Comparison of ENCODE assay signal across 9 mouse cellular contexts in the genomic region with DNA sequence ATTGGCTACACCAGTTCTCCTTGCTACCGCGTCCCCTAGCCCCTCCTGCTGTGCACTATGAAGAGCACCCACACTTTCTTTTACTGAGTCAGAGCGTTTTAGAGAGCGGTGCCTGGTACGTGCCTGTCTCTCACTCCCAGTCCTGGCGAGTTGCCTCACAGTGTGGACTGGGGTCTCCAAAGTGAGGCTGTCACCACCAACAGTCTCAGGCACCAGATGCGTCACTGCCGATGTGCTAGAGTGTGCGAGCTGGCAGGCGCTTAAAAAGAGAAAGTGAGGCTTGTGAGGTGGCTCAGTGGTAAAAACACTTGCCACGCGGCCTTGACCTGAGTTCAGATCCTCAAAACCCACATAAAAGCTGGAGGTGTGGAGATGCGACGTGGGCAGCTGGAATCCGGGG. TPM values are rescaled to one million over a fixed set of nuclear protein-coding genes. Genes with fewer than 3 reads are reported as not detected.
DNase-seq lines count a peak whose midpoint lies in the region; ATAC-seq and TF ChIP-seq lines count a peak whose summit lies in the region.
"Had no signal": no experiment of that assay in that cellular context is flagged by ENCODE, and none has a peak within 500 bp of the region (broad histone marks: within the 10 kb centered on the region; RNA-seq: fewer than 3 reads in every experiment).

No protein-coding gene starts in this region.

- H3K9me3 ChIP-seq in heart, embryonic 13.5 days, result no peaks in the 10 kb centered on the region
- no peaks in the 10 kb centered on the region for H3K9me3 ChIP-seq in neural tube, embryonic 14.5 days (ENCODE audit: control insufficient read depth, low read length)

- ATAC-seq in heart, embryonic 13.5 days (ENCODE audit: extremely low read depth, insufficient number of reproducible peaks, low FRiP score, low TSS enrichment), result peak; percentile 45; the same call in 1 of the 2 replicates
- ATAC-seq in neural tube, embryonic 14.5 days (ENCODE audit: low read depth), result no peak

- peaks cover 23% of the 10 kb centered on the region; the same call in 1 of the 2 replicates for H3K4me1 ChIP-seq in spleen, adult 2 months (ENCODE audit: control insufficient read depth, insufficient read depth, insufficient read length)
- peaks cover 87% of the 10 kb centered on the region for H3K4me1 ChIP-seq in heart, embryonic 13.5 days
- peaks cover 32% of the 10 kb centered on the region for H3K4me1 ChIP-seq in neural tube, embryonic 14.5 days (ENCODE audit: control insufficient read depth, insufficient read depth, low read length)

- H3K27me3 ChIP-seq in spleen, adult 2 months (ENCODE audit: control insufficient read depth, insufficient read depth, low read length), result no peaks in the 10 kb centered on the region
- no peaks in the 10 kb centered on the region for H3K27me3 ChIP-seq in heart, embryonic 13.5 days (replicated peaks)
- no peaks in the 10 kb centered on the region for H3K27me3 ChIP-seq in neural tube, embryonic 14.5 days (ENCODE audit: control insufficient read depth, insufficient read depth, low read length)

- TF ChIP-seq POLR2A in spleen, adult 2 months (IDR thresholded peaks at IDR 0.05; ENCODE audit: low read depth, low read length), result no peak

- H3K4me3 ChIP-seq in spleen, adult 2 months (ENCODE audit: extremely low read depth, insufficient read depth, insufficient read length), result no peak overlapping the region
- H3K4me3 ChIP-seq in heart, embryonic 13.5 days, result no peak overlapping the region
- H3K4me3 ChIP-seq in neural tube, embryonic 14.5 days (ENCODE audit: low read depth, low read length), result no peak overlapping the region
- H3K4me3 ChIP-seq: myocyte had no signal

- 0 out of 2 replicates have a peak overlapping the region, but pooled peaks have one; percentile 6 for H3K27ac ChIP-seq in spleen, adult 2 months (ENCODE audit: insufficient read depth, low read length)
- H3K27ac ChIP-seq in heart, embryonic 13.5 days (replicated peaks), result peak overlapping the region; percentile 78
- H3K27ac ChIP-seq in neural tube, embryonic 14.5 days (ENCODE audit: low read depth, low read length), result 0 out of 2 replicates have a peak overlapping the region, but pooled peaks have one; percentile 16

- 0 out of 2 replicates have a peak, but pooled peaks cover 1% of the 10 kb centered on the region for H3K36me3 ChIP-seq in spleen, adult 2 months (ENCODE audit: control insufficient read depth, insufficient read depth, low read length)
- H3K36me3 ChIP-seq in heart, embryonic 13.5 days, result peaks cover 22% of the 10 kb centered on the region
- no peaks in the 10 kb centered on the region for H3K36me3 ChIP-seq in neural tube, embryonic 14.5 days (ENCODE audit: control insufficient read depth, insufficient read depth, low read length)

- intact Hi-C loops in heart, postnatal 25 days (cut with DNase I), result no loop called here

- no peak for TF ChIP-seq CTCF in spleen, adult 2 months (IDR thresholded peaks at IDR 0.05; ENCODE audit: extremely low read depth, insufficient read depth, insufficient read length, insufficient replicate concordance)

- DNase-seq in heart, adult 11 months, result peak; percentile 90
- DNase-seq in heart, postnatal 25 days (ENCODE audit: low spot score), result no peak
- DNase-seq in spleen, adult 2 months (ENCODE audit: low read depth in 1 of 2, low spot score in 2 of 2), result no peak
- no peak for DNase-seq in spleen, postnatal 36 days (ENCODE audit: low spot score in 2 of 2)
- DNase-seq in right cerebral cortex, adult 2 months (ENCODE audit: low spot score in 2 of 2), result no peak
- DNase-seq in layer of hippocampus, adult 8-10 months (ENCODE audit: low spot score in 2 of 2), result no peak

- 68% methylated on average over 15 of the region's 15 CpGs for WGBS in spleen, adult 2 months
- 39% methylated on average over 15 of the region's 15 CpGs for WGBS in heart, embryonic 13.5 days
- WGBS in neural tube, embryonic 14.5 days, result 44% methylated on average over 15 of the region's 15 CpGs

- peak overlapping the region; percentile 48 for H3K4me2 ChIP-seq in heart, embryonic 13.5 days
- H3K4me2 ChIP-seq in neural tube, embryonic 14.5 days (ENCODE audit: low read depth, low read length), result no peak overlapping the region

- H3K9ac ChIP-seq in heart, embryonic 13.5 days, result peak overlapping the region; percentile 69
- H3K9ac ChIP-seq in neural tube, embryonic 14.5 days (replicated peaks; ENCODE audit: low read depth, low read length), result no peak overlapping the region

RNA-seq across cellular contexts. Expression of a gene that starts 8.2 kb away (rescaled TPM):
- 100 to 1,000 TPM; 186 to 202 TPM for total RNA-seq in heart, postnatal 25 days (2021)
- polyA plus RNA-seq in spleen, adult 2 months (2012; rRNA removed), result 14.1 and 16.2 TPM in 2 replicates
- polyA plus RNA-seq in heart, embryonic 13.5 days (2015; fragmentation: Nextera tagmentation; extraction: Ambion mirVana), result 150 and 157 TPM in 2 replicates
- 69.7 and 77.4 TPM in 2 replicates for polyA plus RNA-seq in neural tube, embryonic 14.5 days (2014; fragmentation: Nextera tagmentation; extraction: Ambion mirVana)
- total RNA-seq in layer of hippocampus, adult 8-10 months (2022), result 100 to 1,000 TPM; 303 to 406 (median 351) TPM

Comparison
In these comparisons a context has a peak if more than half of its experiments do, and no peak if none do; other contexts are left out.
1. H3K27ac ChIP-seq: peak in every context shown above with its lines; median percentile 78 in heart, embryonic 13.5 days; 16 in neural tube, embryonic 14.5 days; 6 in spleen, adult 2 months.